Mouse (Mus musculus) heart, adult 2 months (tissue): ENCODE measurements at regions not wholly inside any gene's neighbourhood (a gene's known extent, or its start where the extent isn't known, plus 50 kb on each side); places are given as distances from the start of the nearest gene placed in this dataset.

Source experiments
- DNase-seq, 2 experiments: peaks; one replicate each; pipeline ENCODE4 v3.0.0; 2021
- H3K27ac ChIP-seq: fragments of 200-600 bp; 2 replicates; pipeline ENCODE4 v1.8.1; 2022
- H3K27me3 ChIP-seq: fragments of 200-500 bp; 2 replicates; pipeline ENCODE4 v1.6.1; 2012; ENCODE audit warnings: mild to moderate bottlenecking, low read length, inconsistent platforms, mixed read lengths; ENCODE audit not compliant: control insufficient read depth, insufficient read depth
- H3K36me3 ChIP-seq: fragments of 200-500 bp; 2 replicates; pipeline ENCODE4 v1.6.1; 2012; ENCODE audit warnings: low read length, inconsistent platforms; ENCODE audit not compliant: control insufficient read depth, insufficient read depth
- H3K4me1 ChIP-seq: fragments of 200-500 bp; 2 replicates; pipeline ENCODE4 v1.6.1; 2011; ENCODE audit warnings: low read length; ENCODE audit not compliant: control insufficient read depth, insufficient read depth
- H3K4me3 ChIP-seq: fragments of 200-600 bp; 2 replicates; pipeline ENCODE4 v1.8.1; 2022
- H3K79me2 ChIP-seq: fragments of 200-500 bp; replicated peaks from 2 replicates; pipeline ENCODE4 v1.6.1; 2012; ENCODE audit warnings: mild to moderate bottlenecking, inconsistent platforms, low read length, moderate library complexity, mixed read lengths; ENCODE audit not compliant: control insufficient read depth, insufficient read depth
- H3K9ac ChIP-seq: fragments of 200-500 bp; 2 replicates; pipeline ENCODE4 v1.6.1; 2012; ENCODE audit warnings: low read depth, mild to moderate bottlenecking, control low read depth, inconsistent platforms, low read length, mixed read lengths
- CTCF ChIP-seq: fragments of 200-600 bp; IDR thresholded peaks from 2 replicates; pipeline ENCODE4 v1.8.1; 2022; ENCODE audit warnings: antibody characterized with exemption, mild to moderate bottlenecking, moderate library complexity
- EP300 ChIP-seq: fragments of 200-500 bp; IDR thresholded peaks from 2 replicates; pipeline ENCODE4 v1.6.1; 2011; ENCODE audit warnings: low read depth, low read length, control low read depth; ENCODE audit not compliant: insufficient read depth
- POLR2A ChIP-seq: fragments of 200-500 bp; IDR thresholded peaks from 2 replicates; pipeline ENCODE4 v1.6.1; 2011; ENCODE audit warnings: mild to moderate bottlenecking, low read depth, low read length, control low read depth; ENCODE audit not compliant: insufficient read depth
- WGBS: fragments of 180-500 bp; shearing (Covaris S2); methylation state at CpG from one replicate; pipeline ENCODE4 v1.1.7; 2018; 5-methylcytosine and 5-hydroxymethylcytosine counted together
- intact Hi-C: fragments of 180-260 bp; cut with DNase I; formaldehyde crosslinking; loops from one replicate; pipeline ENCODE4 v1.15.1; 2025

GRCm38 (mm10) chr12:57926886-57927285 lies 284.7 kb upstream of the Sstr1 start:
- no peak overlapping the region for H3K27ac ChIP-seq
- H3K4me3 ChIP-seq: no peak overlapping the region
- no peak overlapping the region for H3K9ac ChIP-seq
- H3K4me1 ChIP-seq: no peaks in the 10 kb centered on the region
- TF ChIP-seq EP300 (no peak), CTCF (no peak), POLR2A (no peak)
- no peak for DNase-seq
- H3K27me3 ChIP-seq: no peaks in the 10 kb centered on the region
- no peaks in the 10 kb centered on the region for H3K79me2 ChIP-seq
- no peaks in the 10 kb centered on the region for H3K36me3 ChIP-seq
- intact Hi-C loops: no loop called here
- 92% methylated on average over 1 of the region's 1 CpGs for WGBS

GRCm38 (mm10) chr12:57928030-57928429 lies 283.5 kb upstream of the Sstr1 start:
- H3K79me2 ChIP-seq: no peaks in the 10 kb centered on the region
- H3K4me3 ChIP-seq: no peak overlapping the region
- no peak for DNase-seq
- H3K27ac ChIP-seq: no peak overlapping the region
- no peaks in the 10 kb centered on the region for H3K36me3 ChIP-seq
- no peaks in the 10 kb centered on the region for H3K27me3 ChIP-seq
- TF ChIP-seq EP300 (no peak), CTCF (no peak)
- WGBS: 80% methylated on average over 5 of the region's 5 CpGs
- H3K4me1 ChIP-seq: no peaks in the 10 kb centered on the region
- intact Hi-C loops: no loop called here
- H3K9ac ChIP-seq: no peak overlapping the region

DNA sequence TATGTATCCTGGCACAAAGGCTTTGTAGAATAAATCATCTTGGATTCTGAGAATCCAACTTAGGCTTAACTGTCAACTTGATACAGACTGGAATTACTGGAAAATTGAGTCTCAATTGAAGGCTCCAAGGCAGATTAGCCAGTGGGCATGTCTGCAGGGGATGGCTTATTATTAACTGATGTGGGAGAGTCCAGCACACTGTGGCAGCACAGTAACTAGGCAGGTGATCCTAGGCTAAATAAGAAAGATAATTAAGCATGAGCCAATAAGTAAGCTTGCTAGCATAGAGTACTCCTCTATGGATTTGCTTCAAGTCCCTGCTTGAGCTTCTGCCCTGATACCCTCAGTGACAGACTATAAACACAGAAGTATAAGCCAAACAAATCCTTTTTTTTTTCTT lies 279.7 kb upstream of the Sstr1 start:
- intact Hi-C loops: no loop called here
- Histone ChIP-seq H3K4me1 (no peaks in the 10 kb centered on the region), H3K36me3 (no peaks in the 10 kb centered on the region), H3K27ac (no peak overlapping the region), H3K4me3 (no peak overlapping the region), H3K9ac (no peak overlapping the region), H3K79me2 (no peaks in the 10 kb centered on the region), H3K27me3 (no peaks in the 10 kb centered on the region)
- no peak for DNase-seq
- TF ChIP-seq POLR2A (no peak), CTCF (no peak), EP300 (no peak)

DNA sequence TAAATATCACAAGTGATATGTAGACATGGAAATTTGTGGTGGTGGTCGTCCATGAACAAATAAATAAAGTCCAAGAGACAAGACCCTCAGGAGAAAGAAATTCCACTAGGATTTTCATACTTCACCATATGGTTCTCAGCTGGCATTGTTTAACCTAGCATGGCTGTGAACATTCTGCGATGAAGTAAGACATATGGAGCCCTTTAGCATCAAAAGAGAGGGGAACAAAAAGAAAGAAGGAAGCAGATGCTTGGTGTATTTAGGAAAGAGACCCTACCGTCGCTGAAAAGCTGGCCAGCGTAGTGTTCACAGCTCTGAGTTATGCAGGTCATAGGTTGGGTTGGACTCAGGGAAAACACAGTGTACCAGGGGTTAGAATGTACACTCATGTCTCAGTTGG lies 261.7 kb upstream of the Sstr1 start:
- no peaks in the 10 kb centered on the region for H3K27me3 ChIP-seq
- intact Hi-C loops: no loop called here
- no peak for DNase-seq
- TF ChIP-seq CTCF (no peak), POLR2A (no peak), EP300 (no peak)
- H3K4me3 ChIP-seq: no peak overlapping the region
- H3K79me2 ChIP-seq: no peaks in the 10 kb centered on the region
- no peaks in the 10 kb centered on the region for H3K4me1 ChIP-seq
- no peak overlapping the region for H3K27ac ChIP-seq
- no peaks in the 10 kb centered on the region for H3K36me3 ChIP-seq
- 73% methylated on average over 5 of the region's 5 CpGs for WGBS
- no peak overlapping the region for H3K9ac ChIP-seq

GRCm38 (mm10) chr12:57958527-57958926 lies 253.0 kb upstream of the Sstr1 start:
- no peak for TF ChIP-seq EP300
- no peak overlapping the region for H3K4me3 ChIP-seq
- H3K27me3 ChIP-seq: no peaks in the 10 kb centered on the region
- H3K79me2 ChIP-seq: no peaks in the 10 kb centered on the region
- intact Hi-C loops: no loop called here
- no peak overlapping the region for H3K9ac ChIP-seq
- 67% methylated on average over 2 of the region's 2 CpGs for WGBS
- no peaks in the 10 kb centered on the region for H3K36me3 ChIP-seq
- no peak for DNase-seq
- H3K4me1 ChIP-seq: no peaks in the 10 kb centered on the region
- H3K27ac ChIP-seq: no peak overlapping the region

DNA sequence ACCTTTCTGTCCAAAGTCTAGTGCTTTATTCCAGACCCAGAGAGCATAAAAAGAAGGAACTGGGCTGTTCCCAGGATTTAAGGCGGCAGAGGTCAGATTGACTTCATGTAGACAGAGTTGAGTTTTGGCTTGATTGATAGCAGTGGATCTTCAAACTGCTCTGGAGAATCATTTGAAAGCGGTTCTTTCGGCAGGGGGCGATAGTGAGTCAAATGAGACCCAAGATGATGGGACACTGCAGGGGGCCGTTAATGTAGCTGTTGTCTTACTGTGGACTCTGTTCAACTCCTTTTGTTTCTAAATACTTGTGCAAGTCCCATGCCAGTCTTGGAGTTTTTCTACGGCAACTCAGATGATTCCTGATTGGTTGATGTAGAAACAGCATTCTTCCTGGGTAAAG lies 251.4 kb upstream of the Sstr1 start:
- no peak overlapping the region for H3K9ac ChIP-seq
- no peaks in the 10 kb centered on the region for H3K79me2 ChIP-seq
- no peaks in the 10 kb centered on the region for H3K27me3 ChIP-seq
- TF ChIP-seq CTCF (no peak), EP300 (no peak), POLR2A (no peak)
- WGBS: 76% methylated on average over 6 of the region's 6 CpGs
- intact Hi-C loops: no loop called here
- no peak overlapping the region for H3K27ac ChIP-seq
- no peak for DNase-seq
- H3K4me1 ChIP-seq: no peaks in the 10 kb centered on the region
- no peaks in the 10 kb centered on the region for H3K36me3 ChIP-seq
- H3K4me3 ChIP-seq: no peak overlapping the region

DNA sequence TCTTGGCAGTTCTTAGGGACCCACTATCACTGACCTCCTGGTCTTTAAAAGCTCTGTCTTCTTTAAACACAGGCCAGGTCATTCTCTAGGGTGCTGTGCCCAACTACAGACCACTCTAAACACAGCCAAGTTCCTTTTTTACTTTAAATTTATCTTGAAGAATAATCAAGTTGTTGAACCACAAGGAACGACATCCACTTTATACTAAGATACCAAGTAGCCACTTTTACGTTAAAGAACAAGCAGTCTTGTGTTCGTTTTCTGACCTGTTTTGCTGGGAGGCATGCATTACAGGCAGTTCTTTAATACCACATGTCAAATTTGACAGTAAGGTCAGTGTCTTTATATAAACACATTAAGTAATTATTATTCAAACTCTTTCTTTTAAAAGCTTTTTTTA lies 242.4 kb upstream of the Sstr1 start:
- no peak overlapping the region for H3K9ac ChIP-seq
- intact Hi-C loops: no loop called here
- DNase-seq: no peak

More for the DNA sequence above, 242.4 kb upstream of the Sstr1 start:
- no peak overlapping the region for H3K4me3 ChIP-seq
- 71% methylated on average over 3 of the region's 3 CpGs for WGBS
- TF ChIP-seq POLR2A (no peak), EP300 (no peak), CTCF (no peak)
- H3K27ac ChIP-seq: no peak overlapping the region
- no peaks in the 10 kb centered on the region for H3K4me1 ChIP-seq
- H3K79me2 ChIP-seq: no peaks in the 10 kb centered on the region
- no peaks in the 10 kb centered on the region for H3K36me3 ChIP-seq
- H3K27me3 ChIP-seq: no peaks in the 10 kb centered on the region
